Mouse (Mus musculus): ENCODE data around the gene Ldb3.

DNA sequence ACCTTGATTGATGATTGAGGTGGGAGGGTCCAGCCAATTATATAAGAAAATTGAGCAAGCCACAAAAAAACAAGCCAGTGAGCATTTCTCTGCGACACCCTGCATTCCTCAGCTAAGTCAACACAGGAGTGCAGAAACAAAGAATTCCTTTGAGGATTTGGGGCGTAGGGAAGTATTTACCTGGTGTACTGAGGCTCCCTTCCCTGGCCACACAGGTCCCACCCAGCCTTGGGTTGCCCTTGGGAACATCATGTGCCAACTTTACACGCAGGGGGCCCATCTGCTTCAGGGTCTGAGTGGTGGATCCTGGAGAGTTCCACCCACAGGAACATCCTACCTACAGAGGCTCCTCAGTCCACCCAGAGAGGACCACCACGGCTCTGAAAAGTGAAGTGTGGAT, 27.1 kb upstream of the Ldb3 start:
- TF ChIP-seq CTCF (IDR thresholded peaks at IDR 0.05; ENCODE audit: extremely low read depth, insufficient read depth, low read length): no peak
- TF ChIP-seq POLR2A (IDR thresholded peaks at IDR 0.05; ENCODE audit: extremely low read depth, insufficient read depth, low read length): no peak

All from cortical plate, adult 2 months (tissue).